Mouse (Mus musculus): ENCODE results near the gene D5Ertd577e. TPM values are rescaled to one million over a fixed set of nuclear protein-coding genes. Genes with fewer than 3 reads are reported as not detected.
"Not testable (repeated sequence)": the region's sequence is repeated elsewhere in the genome, so short reads cannot be mapped to it uniquely, and the experiment has no call there.

The D5Ertd577e gene
- not detected in 2 replicates for polyA plus RNA-seq (2015; fragmentation: Nextera tagmentation; extraction: Ambion mirVana)

DNA sequence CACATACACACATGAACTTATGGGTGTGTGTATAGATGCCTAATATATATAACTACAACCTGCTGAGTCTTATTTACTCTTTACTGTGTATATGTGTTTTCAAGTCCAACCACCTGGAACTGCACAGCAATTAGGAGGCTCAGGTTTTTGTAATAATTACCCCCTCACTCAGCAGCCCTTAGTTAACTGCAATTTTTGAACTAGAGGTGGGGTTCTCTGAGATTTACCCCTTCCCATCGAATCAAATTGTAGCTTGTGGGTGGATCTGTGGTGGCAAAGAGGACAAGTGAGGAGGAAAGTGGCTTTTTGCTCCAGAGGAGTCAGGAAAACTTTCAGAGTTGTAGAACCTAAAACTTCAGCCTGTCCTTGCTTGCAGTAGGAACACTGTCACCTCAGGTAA, at the start of gene D5Ertd577e:
TSS of gene D5Ertd577e (plus strand) at position 301 of the 400 bp plus-strand sequence.
- DNase-seq (ENCODE audit: low spot score); H3K9me3 ChIP-seq (ENCODE audit: low read length); H3K4me2 ChIP-seq (replicated peaks; ENCODE audit: low read depth, low read length); H3K4me1 ChIP-seq (ENCODE audit: insufficient read depth, low read depth, low read length); H3K4me3 ChIP-seq (ENCODE audit: low read depth, low read length); ATAC-seq; H3K9ac ChIP-seq (replicated peaks; ENCODE audit: low read depth); H3K27me3 ChIP-seq (replicated peaks; ENCODE audit: insufficient read depth, low read length); H3K27ac ChIP-seq (ENCODE audit: low read length); H3K36me3 ChIP-seq (ENCODE audit: insufficient read depth, low read length): not testable (repeated sequence)
- 6% methylated on average over 1 of the region's 1 CpGs for WGBS

GRCm38 (mm10) chr5:95510458-95510857, 53.9 kb downstream of the D5Ertd577e start, which contains the start of gene Gm3286:
Gm3286 (plus strand) TSS chr5:95510758.
- DNase-seq (ENCODE audit: low spot score); H3K4me1 ChIP-seq (ENCODE audit: insufficient read depth, low read depth, low read length); H3K4me2 ChIP-seq (replicated peaks; ENCODE audit: low read depth, low read length); H3K9me3 ChIP-seq (ENCODE audit: low read length); H3K4me3 ChIP-seq (ENCODE audit: low read depth, low read length); H3K36me3 ChIP-seq (ENCODE audit: insufficient read depth, low read length); H3K27me3 ChIP-seq (replicated peaks; ENCODE audit: insufficient read depth, low read length); H3K9ac ChIP-seq (replicated peaks; ENCODE audit: low read depth); H3K27ac ChIP-seq (ENCODE audit: low read length); ATAC-seq: not testable (repeated sequence)

Other genes with a start within 250 kb of the D5Ertd577e start
- gene Gm10424, start 184.0 kb upstream of the D5Ertd577e start, polyA plus RNA-seq (2015; fragmentation: Nextera tagmentation; extraction: Ambion mirVana) = not detected in 2 replicates
- gene Gm3259, start 150.9 kb upstream of the D5Ertd577e start, polyA plus RNA-seq (2015; fragmentation: Nextera tagmentation; extraction: Ambion mirVana) = not detected in 2 replicates
- gene Gm3286, start 54.0 kb downstream of the D5Ertd577e start, polyA plus RNA-seq (2015; fragmentation: Nextera tagmentation; extraction: Ambion mirVana) = not detected in 2 replicates
- not detected in 2 replicates for gene Gm7971, start 138.1 kb downstream of the D5Ertd577e start, polyA plus RNA-seq (2015; fragmentation: Nextera tagmentation; extraction: Ambion mirVana)

All from lung, postnatal 0 days (tissue).